Mouse (Mus musculus): ENCODE results near the gene Qars. TPM values are rescaled to one million over a fixed set of nuclear protein-coding genes. Genes with fewer than 3 reads are reported as not detected.
A peak's percentile ranks its signal among the peaks of the same experiment; 100 is the strongest.

Gene Qars
- polyA plus RNA-seq, 1 experiment from 2014 or later: 119 TPM

DNA sequence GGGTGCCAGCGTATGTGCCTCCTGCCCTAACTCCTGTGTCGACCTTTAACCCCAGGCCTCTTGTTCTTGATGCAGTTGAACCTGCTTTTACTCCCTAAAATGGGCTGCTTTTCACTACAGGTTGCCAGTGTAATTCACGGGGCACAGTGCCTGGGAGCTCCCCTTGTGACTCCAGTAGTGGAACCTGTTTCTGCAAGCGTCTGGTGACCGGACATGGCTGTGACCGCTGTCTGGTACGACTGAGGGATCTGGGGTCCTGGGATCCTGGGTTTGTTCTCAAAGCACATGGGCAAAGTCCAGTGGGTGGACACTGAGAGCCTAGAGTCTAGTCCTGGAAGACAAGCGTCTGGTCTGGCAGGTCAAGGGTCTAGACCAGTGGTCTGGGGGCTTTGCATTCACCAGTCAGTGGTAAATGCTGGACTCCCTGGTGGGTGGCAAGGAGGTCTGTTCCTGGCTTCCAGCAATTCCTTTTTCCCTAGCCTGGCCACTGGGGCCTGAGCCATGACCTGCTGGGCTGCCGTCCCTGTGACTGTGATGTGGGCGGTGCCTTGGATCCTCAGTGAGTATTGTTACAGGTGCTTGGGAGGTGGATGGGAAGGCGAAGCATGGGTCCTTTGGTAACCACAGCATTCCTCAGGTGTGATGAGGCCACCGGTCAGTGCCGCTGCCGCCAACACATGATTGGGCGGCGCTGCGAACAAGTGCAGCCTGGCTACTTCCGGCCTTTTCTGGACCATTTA, 24.3 kb upstream of the Qars start:
- no peaks in the 10 kb centered on the region for H3K27me3 ChIP-seq (replicated peaks; ENCODE audit: control insufficient read depth, insufficient read depth, low read length)
- 92% methylated on average over 18 of the region's 18 CpGs for WGBS

DNA sequence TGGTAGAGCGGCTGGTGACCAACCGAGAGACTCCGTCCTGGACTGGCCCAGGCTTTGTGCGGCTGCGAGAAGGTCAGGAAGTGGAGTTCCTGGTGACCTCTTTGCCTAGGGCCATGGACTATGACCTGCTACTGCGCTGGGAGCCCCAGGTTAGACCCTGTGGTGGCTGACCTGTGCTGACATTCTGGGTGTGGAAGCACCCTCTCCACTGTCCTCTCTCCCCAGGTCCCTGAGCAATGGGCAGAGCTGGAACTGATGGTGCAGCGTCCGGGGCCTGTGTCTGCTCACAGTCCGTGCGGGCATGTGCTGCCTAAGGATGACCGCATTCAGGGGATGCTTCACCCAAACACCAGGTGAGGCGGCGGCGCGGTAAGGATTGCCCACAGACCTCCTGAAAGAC, 23.5 kb upstream of the Qars start:
- Histone ChIP-seq H3K4me1 (replicated peaks; ENCODE audit: control insufficient read depth, insufficient read depth, low read length) (peaks cover 16% of the 10 kb centered on the region), H3K9me3 (ENCODE audit: control insufficient read depth, low read length) (no peaks in the 10 kb centered on the region), H3K27ac (ENCODE audit: low read depth) (no peak overlapping the region), H3K4me2 (ENCODE audit: low read length) (no peak overlapping the region), H3K9ac (ENCODE audit: low read length) (no peak overlapping the region), H3K4me3 (ENCODE audit: low read depth, low read length) (no peak overlapping the region), H3K36me3 (ENCODE audit: control insufficient read depth, insufficient read depth, low read length) (peaks cover 74% of the 10 kb centered on the region), H3K27me3 (replicated peaks; ENCODE audit: control insufficient read depth, insufficient read depth, low read length) (no peaks in the 10 kb centered on the region)
- 95% methylated on average over 15 of the region's 15 CpGs for WGBS
- no peak for ATAC-seq (replicated peaks; ENCODE audit: low FRiP score, low TSS enrichment, low read depth)
- DNase-seq (ENCODE audit: low spot score): no peak

More for the DNA sequence above, 24.3 kb upstream of the Qars start:
- Histone ChIP-seq H3K9ac (ENCODE audit: low read length) (no peak overlapping the region), H3K4me1 (replicated peaks; ENCODE audit: control insufficient read depth, insufficient read depth, low read length) (peaks cover 17% of the 10 kb centered on the region), H3K4me3 (ENCODE audit: low read depth, low read length) (no peak overlapping the region), H3K36me3 (ENCODE audit: control insufficient read depth, insufficient read depth, low read length) (peaks cover 66% of the 10 kb centered on the region), H3K9me3 (ENCODE audit: control insufficient read depth, low read length) (no peaks in the 10 kb centered on the region), H3K4me2 (ENCODE audit: low read length) (no peak overlapping the region), H3K27ac (ENCODE audit: low read depth) (no peak overlapping the region)
- no peak for DNase-seq (ENCODE audit: low spot score)
- ATAC-seq (replicated peaks; ENCODE audit: low FRiP score, low TSS enrichment, low read depth): no peak

DNA sequence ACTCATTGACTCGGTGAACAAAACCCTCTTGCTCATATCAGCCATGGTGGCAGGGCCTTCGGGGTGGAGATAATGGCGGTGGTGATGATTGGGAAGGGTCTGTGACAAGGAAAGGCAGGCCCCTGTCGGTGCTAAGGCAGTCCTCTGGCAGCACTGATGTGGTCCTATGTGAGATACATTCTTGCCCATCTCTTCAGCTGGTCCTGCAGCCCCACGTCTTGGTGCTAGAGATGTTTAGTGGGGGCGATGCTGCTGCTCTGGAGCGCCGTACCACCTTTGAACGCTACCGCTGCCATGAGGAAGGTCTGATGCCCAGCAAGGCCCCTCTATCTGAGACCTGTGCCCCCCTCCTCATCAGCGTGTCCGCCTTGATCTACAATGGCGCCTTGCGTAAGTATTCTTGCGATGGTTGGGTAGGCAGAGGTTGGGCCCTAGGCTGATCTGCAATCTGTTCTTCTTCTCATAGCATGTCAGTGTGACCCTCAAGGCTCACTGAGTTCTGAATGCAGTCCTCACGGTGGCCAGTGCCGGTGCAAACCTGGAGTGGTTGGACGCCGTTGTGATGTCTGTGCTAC, 22.1 kb upstream of the Qars start:
- peaks cover 84% of the 10 kb centered on the region for H3K36me3 ChIP-seq (ENCODE audit: control insufficient read depth, insufficient read depth, low read length)
- peaks cover 10% of the 10 kb centered on the region for H3K4me1 ChIP-seq (replicated peaks; ENCODE audit: control insufficient read depth, insufficient read depth, low read length)
- no peak overlapping the region for H3K4me2 ChIP-seq (ENCODE audit: low read length)
- no peak for ATAC-seq (replicated peaks; ENCODE audit: low FRiP score, low TSS enrichment, low read depth)
- H3K27ac ChIP-seq (ENCODE audit: low read depth): no peak overlapping the region
- no peaks in the 10 kb centered on the region for H3K9me3 ChIP-seq (ENCODE audit: control insufficient read depth, low read length)
- no peak overlapping the region for H3K4me3 ChIP-seq (ENCODE audit: low read depth, low read length)
- WGBS: 94% methylated on average over 19 of the region's 19 CpGs
- no peak overlapping the region for H3K9ac ChIP-seq (ENCODE audit: low read length)
- DNase-seq (ENCODE audit: low spot score): no peak
- H3K27me3 ChIP-seq (replicated peaks; ENCODE audit: control insufficient read depth, insufficient read depth, low read length): no peaks in the 10 kb centered on the region

DNA sequence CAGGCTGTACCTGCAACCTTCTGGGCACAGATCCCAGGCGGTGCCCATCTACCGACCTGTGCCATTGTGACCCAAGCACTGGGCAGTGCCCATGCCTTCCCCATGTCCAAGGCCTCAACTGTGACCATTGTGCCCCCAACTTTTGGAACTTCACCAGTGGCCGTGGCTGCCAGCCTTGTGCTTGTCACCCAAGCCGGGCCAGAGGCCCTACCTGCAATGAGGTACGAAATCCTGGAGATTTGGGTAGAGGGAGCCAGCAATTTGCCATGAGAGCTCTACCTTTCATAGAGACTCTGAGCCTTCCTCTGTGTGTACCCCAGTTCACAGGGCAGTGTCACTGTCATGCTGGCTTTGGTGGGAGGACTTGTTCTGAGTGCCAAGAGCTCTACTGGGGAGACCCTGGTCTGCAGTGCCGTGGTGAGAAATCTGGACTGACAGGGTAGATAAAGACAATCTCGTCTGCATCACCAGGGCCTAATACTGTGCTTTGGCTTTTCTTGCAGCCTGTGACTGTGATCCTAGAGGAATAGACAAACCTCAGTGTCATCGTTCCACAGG, 20.5 kb upstream of the Qars start:
- ATAC-seq (replicated peaks; ENCODE audit: low FRiP score, low TSS enrichment, low read depth) (no peak), DNase-seq (ENCODE audit: low spot score) (no peak)
- Histone ChIP-seq H3K27ac (ENCODE audit: low read depth) (no peak overlapping the region), H3K9ac (ENCODE audit: low read length) (no peak overlapping the region), H3K4me3 (ENCODE audit: low read depth, low read length) (no peak overlapping the region), H3K27me3 (replicated peaks; ENCODE audit: control insufficient read depth, insufficient read depth, low read length) (no peaks in the 10 kb centered on the region), H3K36me3 (ENCODE audit: control insufficient read depth, insufficient read depth, low read length) (peaks cover 78% of the 10 kb centered on the region), H3K4me1 (replicated peaks; ENCODE audit: control insufficient read depth, insufficient read depth, low read length) (peaks cover 9% of the 10 kb centered on the region), H3K9me3 (ENCODE audit: control insufficient read depth, low read length) (no peaks in the 10 kb centered on the region), H3K4me2 (ENCODE audit: low read length) (no peak overlapping the region)
- 92% methylated on average over 8 of the region's 8 CpGs for WGBS

DNA sequence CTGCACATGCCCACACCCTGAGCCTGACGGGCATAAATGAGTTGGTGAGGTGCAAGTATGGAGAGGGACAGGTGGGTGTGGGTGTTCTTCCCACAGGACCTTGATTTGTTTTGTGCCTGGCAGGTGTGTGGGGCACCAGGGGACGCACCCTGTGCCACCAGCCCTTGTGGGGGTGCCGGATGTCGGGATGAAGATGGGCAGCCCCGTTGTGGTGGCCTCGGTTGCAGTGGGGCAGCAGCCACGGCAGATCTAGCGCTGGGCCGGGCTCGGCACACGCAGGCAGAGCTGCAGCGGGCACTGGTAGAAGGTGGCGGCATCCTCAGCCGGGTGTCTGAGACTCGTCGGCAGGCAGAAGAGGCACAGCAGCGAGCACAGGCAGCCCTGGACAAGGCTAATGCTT, 19.1 kb upstream of the Qars start:
- Histone ChIP-seq H3K4me2 (ENCODE audit: low read length) (no peak overlapping the region), H3K27ac (ENCODE audit: low read depth) (no peak overlapping the region), H3K9me3 (ENCODE audit: control insufficient read depth, low read length) (no peaks in the 10 kb centered on the region), H3K4me3 (ENCODE audit: low read depth, low read length) (no peak overlapping the region), H3K27me3 (replicated peaks; ENCODE audit: control insufficient read depth, insufficient read depth, low read length) (no peaks in the 10 kb centered on the region), H3K9ac (ENCODE audit: low read length) (no peak overlapping the region), H3K36me3 (ENCODE audit: control insufficient read depth, insufficient read depth, low read length) (peaks cover 76% of the 10 kb centered on the region), H3K4me1 (replicated peaks; ENCODE audit: control insufficient read depth, insufficient read depth, low read length) (peaks cover 9% of the 10 kb centered on the region)
- no peak for DNase-seq (ENCODE audit: low spot score)
- no peak for ATAC-seq (replicated peaks; ENCODE audit: low FRiP score, low TSS enrichment, low read depth)
- 94% methylated on average over 17 of the region's 17 CpGs for WGBS

DNA sequence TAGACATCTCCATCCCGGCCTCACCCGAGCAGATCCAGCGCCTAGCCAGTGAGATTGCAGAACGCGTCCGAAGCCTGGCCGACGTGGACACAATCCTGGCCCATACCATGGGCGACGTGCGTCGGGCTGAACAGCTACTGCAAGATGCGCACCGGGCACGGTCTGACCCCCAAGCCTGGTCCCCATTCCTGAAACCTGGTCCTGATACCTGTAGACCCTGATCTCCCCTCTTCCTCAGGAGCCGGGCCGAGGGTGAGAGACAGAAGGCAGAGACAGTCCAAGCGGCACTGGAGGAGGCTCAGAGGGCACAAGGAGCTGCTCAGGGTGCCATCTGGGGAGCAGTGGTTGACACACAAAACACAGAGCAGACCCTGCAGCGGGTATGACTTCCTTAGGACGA, 18.3 kb upstream of the Qars start:
- H3K36me3 ChIP-seq (ENCODE audit: control insufficient read depth, insufficient read depth, low read length): peaks cover 76% of the 10 kb centered on the region
- peaks cover 9% of the 10 kb centered on the region for H3K4me1 ChIP-seq (replicated peaks; ENCODE audit: control insufficient read depth, insufficient read depth, low read length)
- ATAC-seq (replicated peaks; ENCODE audit: low FRiP score, low TSS enrichment, low read depth) (no peak), DNase-seq (ENCODE audit: low spot score) (no peak)
- 96% methylated on average over 20 of the region's 20 CpGs for WGBS
- no peaks in the 10 kb centered on the region for H3K9me3 ChIP-seq (ENCODE audit: control insufficient read depth, low read length)
- H3K27me3 ChIP-seq (replicated peaks; ENCODE audit: control insufficient read depth, insufficient read depth, low read length): no peaks in the 10 kb centered on the region
- H3K4me3 ChIP-seq (ENCODE audit: low read depth, low read length): no peak overlapping the region
- no peak overlapping the region for H3K27ac ChIP-seq (ENCODE audit: low read depth)
- H3K9ac ChIP-seq (ENCODE audit: low read length): no peak overlapping the region
- no peak overlapping the region for H3K4me2 ChIP-seq (ENCODE audit: low read length)

DNA sequence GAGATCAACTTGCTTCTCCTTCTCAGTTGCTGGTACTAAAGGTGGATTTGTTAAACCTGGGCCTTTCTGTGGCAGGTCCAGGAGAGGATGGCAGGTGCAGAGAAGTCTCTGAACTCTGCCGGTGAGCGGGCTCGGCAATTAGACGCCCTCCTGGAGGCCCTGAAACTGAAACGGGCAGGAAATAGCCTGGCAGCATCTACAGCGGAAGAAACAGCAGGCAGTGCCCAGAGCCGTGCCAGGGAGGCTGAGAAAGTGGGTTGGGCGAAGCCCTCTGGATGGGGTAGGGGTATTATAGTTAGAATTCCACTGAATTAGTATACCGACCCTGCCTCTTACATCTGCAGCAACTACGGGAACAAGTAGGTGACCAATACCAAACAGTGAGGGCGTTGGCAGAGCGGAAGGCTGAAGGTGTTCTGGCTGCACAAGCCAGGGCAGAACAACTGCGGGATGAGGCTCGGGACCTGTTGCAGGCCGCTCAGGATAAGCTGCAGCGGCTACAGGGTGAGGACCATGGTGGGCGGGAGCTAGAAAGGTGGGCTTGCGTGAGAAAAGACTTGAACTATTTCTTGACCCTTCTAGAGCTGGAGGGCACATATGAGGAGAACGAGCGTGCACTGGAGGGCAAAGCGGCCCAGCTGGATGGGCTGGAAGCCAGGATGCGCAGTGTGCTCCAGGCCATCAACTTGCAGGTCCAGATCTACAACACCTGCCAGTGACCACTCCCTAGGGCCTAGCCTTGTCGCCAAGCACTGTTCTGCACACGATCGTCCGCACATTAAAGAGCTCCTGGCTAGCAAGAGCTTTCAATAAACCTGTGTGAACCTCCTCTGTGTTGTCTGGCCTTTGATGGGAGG, 17.6 kb upstream of the Qars start:
- DNase-seq (ENCODE audit: low spot score) (no peak), ATAC-seq (replicated peaks; ENCODE audit: low FRiP score, low TSS enrichment, low read depth) (no peak; the same call in none of the 2 replicates)
- H3K4me3 ChIP-seq (ENCODE audit: low read depth, low read length): peak overlapping the region; percentile 91
- peak overlapping the region; percentile 97 for H3K27ac ChIP-seq (ENCODE audit: low read depth)
- H3K36me3 ChIP-seq (ENCODE audit: control insufficient read depth, insufficient read depth, low read length): peaks cover 78% of the 10 kb centered on the region
- H3K4me2 ChIP-seq (ENCODE audit: low read length): peak overlapping the region; percentile 93
- 67% methylated on average over 26 of the region's 26 CpGs for WGBS
- peaks cover 9% of the 10 kb centered on the region for H3K4me1 ChIP-seq (replicated peaks; ENCODE audit: control insufficient read depth, insufficient read depth, low read length)
- H3K27me3 ChIP-seq (replicated peaks; ENCODE audit: control insufficient read depth, insufficient read depth, low read length): no peaks in the 10 kb centered on the region
- peak overlapping the region; percentile 98; the same call in 1 of the 2 replicates for H3K9ac ChIP-seq (ENCODE audit: low read length)
- no peaks in the 10 kb centered on the region for H3K9me3 ChIP-seq (ENCODE audit: control insufficient read depth, low read length)

DNA sequence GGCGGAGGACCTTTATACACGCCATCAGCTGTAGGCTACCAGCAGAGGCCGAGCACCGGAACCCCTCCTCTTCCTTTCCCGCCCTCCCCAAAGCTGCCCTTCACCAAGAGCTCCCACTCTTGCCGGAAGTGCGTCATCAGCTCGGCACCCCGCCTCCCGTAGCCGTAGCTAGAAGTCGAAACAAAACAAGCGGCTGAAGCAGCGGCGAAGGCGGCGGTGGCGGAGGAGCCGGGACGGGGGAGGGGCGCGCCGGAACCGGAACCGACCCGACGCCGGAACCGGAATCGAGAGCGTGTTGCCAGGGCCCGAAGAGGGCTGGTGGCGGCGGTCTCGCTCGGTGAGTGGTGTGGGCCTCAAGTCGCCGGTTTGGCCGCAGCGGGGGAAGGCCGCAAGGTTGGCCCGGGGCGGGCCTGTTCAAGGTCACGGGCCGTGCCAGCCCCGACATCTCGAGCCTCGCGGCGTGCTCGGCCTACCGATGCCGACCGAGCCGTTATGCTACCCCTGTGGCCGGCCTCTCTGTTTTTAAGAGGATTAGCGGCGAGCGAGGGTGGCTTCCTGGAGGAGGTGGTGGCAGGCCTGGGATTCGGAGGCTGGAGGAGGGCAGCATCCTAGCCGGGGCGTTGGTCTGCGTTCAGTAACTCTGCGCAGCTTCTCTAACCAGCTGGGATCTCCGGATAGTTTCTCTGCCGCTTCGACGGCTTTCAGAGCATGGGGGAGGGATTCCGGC, 16.8 kb upstream of the Qars start, which contains the start of gene Usp19:
Gene Usp19, plus strand, starts transcription at position 44 of the 727 bp plus-strand sequence.
- WGBS: under 1% methylated on average over 68 of the region's 69 CpGs
- Histone ChIP-seq H3K9ac (ENCODE audit: low read length) (peak within 1 kb of the TSS; percentile 98), H3K27me3 (replicated peaks; ENCODE audit: control insufficient read depth, insufficient read depth, low read length) (no peaks in the 10 kb centered on the region), H3K4me3 (ENCODE audit: low read depth, low read length) (peak within 1 kb of the TSS; percentile 91), H3K4me1 (replicated peaks; ENCODE audit: control insufficient read depth, insufficient read depth, low read length) (peaks cover 9% of the 10 kb centered on the region), H3K36me3 (ENCODE audit: control insufficient read depth, insufficient read depth, low read length) (peaks cover 78% of the 10 kb centered on the region), H3K4me2 (ENCODE audit: low read length) (peak within 1 kb of the TSS; percentile 93), H3K9me3 (ENCODE audit: control insufficient read depth, low read length) (no peaks in the 10 kb centered on the region), H3K27ac (ENCODE audit: low read depth) (peak within 1 kb of the TSS; percentile 97)
- DNase-seq (ENCODE audit: low spot score) (peak; percentile 96), ATAC-seq (replicated peaks; ENCODE audit: low FRiP score, low TSS enrichment, low read depth) (peak; percentile 94)
